Mouse (Mus musculus): ENCODE data around the gene 4930503B20Rik.

The 4930503B20Rik gene

DNA sequence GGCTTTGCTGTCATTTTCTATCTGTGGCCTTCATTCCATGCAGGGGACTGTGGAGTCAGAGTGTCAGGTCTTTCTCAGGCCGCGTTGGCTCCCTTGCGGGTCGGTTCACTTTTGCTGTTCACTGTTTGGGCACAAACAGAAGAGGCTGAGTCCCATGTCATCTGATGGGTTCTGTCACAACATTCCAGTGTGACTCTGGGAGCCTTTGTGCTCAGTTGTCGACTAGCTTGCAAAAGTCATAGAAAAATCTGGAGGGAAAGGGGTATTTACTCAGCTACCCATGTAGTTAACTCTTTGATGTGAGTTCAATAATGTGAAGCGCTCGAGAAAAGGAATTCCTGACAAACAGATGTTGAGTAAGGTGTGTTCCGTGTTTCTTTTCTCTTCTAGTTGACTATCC is 54.7 kb downstream of the 4930503B20Rik start:
- DNase-seq, result no peak

DNA sequence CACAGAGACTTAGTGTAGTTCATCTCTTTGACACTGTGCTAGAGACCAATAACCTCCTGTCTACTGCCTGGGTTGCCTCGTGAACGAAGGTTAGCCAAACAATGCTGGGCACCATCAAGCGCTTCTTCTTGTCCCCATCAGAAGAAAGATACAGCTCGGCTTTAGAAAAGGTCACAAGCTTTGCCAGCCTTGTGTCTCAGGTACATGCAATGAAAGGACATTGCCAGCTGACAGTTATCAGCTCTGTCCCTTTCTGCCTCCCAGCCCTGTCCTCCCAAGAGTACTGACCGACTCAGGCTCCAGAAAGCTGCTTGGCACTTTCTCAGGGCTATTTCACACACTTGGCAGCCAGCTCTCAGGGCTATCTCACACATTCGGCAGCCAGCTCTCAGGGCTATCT is 55.7 kb downstream of the 4930503B20Rik start:
- no peak for DNase-seq
